Mouse (Mus musculus) adrenal gland (tissue): ENCODE data around the gene Brca2.
"Not testable (repeated sequence)": the region's sequence is repeated elsewhere in the genome, so short reads cannot be mapped to it uniquely, and the experiment has no call there.

Source experiments
- intact Hi-C: fragments of 180-260 bp; cut with DNase I; formaldehyde crosslinking; loops from one replicate; pipeline ENCODE4 v1.15.1; 2025
- long read RNA-seq, 2 experiments: library from polyadenylated mRNA; unstranded; transcript quantifications; one replicate each; pipeline ENCODE4 v2.0.0; 2020; ENCODE audit warnings: borderline replicate concordance in 1 of 2; ENCODE audit not compliant: insufficient replicate concordance in 1 of 2

The Brca2 gene
- long read RNA-seq, experiment 1, partial matches to known transcripts = 1 of 1 reads
- long read RNA-seq, experiment 1, other reads (novel, unspliced or antisense) = 0 of 1 reads
- long read RNA-seq, experiment 2, partial matches to known transcripts = 0 of 1 reads
- long read RNA-seq, experiment 2, other reads (novel, unspliced or antisense) = 1 of 1 reads

- intact Hi-C loops = loop anchor here (2.0 to 5.0 kb wide), 2 partner anchors 70 to 143 kb away; no protein-coding TSS in a partner anchor
These were observed at the start of gene Brca2 for GRCm38 (mm10) chr5:150521937-150522866. TSS of gene Brca2 (plus strand) at chr5:150522630.

DNA sequence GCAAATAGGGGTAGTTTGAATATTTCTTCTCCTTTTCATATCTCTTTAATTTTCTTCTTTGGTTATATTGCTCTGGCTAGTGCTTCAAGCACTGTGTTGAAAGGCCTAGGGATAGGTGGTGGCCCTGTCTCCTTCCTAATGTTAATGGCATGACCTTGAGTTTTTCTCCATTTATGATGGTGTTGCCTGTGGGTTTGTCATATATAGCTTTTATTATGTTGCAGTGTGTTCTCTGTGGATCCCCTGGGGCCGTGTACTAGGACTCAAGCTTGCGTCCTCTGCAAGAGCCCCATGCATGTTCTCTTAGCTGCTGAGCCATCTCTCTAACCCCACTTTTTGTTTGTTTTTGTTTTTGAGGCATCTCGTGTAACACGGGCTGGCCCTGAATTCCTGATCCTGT, 45.1 kb upstream of the Brca2 start:
- intact Hi-C loops = no loop called here

DNA sequence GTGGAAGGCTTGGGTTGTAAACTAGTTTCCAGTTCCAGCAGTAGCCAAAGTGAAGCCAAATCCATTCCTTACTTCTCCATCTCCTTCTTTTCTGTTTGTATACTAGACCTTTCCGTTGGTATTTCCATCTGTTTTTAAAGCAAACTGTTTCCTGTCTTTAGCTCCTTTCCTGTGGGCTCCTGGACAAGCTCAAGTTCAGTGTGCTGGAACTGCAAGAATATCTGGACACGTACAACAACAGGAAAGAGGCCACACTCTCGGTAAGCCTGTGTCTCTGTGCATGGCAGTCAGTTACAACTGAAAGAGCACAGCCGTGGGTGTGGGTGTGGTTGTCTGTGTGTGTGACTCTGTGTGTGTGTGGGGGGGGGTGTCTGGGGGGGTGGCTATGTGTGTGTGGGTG, 43.8 kb upstream of the Brca2 start:
- intact Hi-C loops = no loop called here

DNA sequence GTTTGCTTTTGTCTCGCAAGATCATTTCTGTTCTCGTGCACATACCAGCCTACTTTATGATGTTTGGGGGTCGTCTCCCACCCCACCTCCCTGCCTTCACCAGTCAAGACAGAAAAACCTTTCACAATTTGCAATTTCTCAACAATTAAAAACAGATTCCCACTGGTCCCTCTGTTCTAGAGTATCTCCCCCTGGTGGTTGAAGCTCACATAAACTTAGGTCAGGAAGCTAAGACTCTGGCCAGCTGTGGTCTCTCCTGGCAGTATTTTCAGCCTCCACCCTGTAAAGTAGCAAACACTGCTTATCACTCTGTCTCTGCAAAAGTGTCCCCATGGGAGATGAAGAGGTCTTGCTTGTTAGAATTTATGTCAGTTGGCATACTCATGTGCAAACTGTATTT, 37.2 kb upstream of the Brca2 start:
- intact Hi-C loops = loop anchor here (2.0 kb wide), 1 partner anchor 44 kb away; no protein-coding TSS in a partner anchor

GRCm38 (mm10) chr5:150490285-150490684, 32.1 kb upstream of the Brca2 start:
- intact Hi-C loops = no loop called here

- intact Hi-C loops = no loop called here
These were observed 31.6 kb upstream of the Brca2 start for GRCm38 (mm10) chr5:150490821-150491220.

GRCm38 (mm10) chr5:150491573-150492173, 30.8 kb upstream of the Brca2 start:
- intact Hi-C loops = not testable (repeated sequence)

GRCm38 (mm10) chr5:150495792-150496191, 26.6 kb upstream of the Brca2 start:
- intact Hi-C loops = no loop called here

- intact Hi-C loops = no loop called here
These were observed 11.8 kb upstream of the Brca2 start for GRCm38 (mm10) chr5:150510451-150511225.

DNA sequence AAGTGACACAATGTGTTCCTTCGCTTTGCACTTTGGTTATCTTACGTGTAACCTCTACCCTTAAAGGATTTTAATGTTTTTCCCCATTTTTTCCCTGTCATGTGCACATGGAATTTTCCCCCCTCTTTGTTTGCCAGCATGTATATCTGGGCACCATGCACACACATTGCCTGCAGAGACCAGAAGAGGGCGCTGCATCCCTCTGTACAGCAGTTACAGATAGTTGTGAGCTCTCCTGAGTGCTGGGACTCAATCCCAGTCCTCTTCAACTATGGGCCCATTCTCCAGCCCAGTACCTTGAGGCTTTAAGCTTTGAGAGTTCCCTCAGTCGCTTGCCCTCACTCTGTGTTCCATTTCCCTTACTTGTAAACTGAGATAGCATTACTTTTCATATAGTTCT, 9.2 kb upstream of the Brca2 start:
- intact Hi-C loops = no loop called here

DNA sequence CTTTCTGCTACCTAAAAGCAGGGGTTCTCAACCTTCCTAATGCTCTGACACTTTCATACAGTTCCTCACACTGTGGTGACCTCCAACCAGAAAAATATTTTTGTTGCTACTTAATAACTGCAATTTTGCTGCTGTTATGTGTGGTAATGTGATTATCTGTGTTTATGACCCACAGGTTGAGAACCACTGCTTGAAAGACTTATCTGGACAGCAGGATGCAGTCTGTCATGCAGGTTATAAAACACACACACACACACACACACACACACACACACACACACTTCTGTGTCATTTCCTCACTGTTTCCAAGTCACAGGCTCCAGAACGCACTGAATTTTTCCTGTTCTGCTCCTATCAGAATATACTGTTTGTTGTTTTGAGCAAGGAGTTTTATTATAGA, 8.4 kb upstream of the Brca2 start:
- intact Hi-C loops = no loop called here

- intact Hi-C loops = no loop called here
These were observed 4.4 kb upstream of the Brca2 start, which contains the start of gene Zar1l for GRCm38 (mm10) chr5:150518064-150518463. TSS of gene Zar1l (minus strand) at chr5:150518164.

DNA sequence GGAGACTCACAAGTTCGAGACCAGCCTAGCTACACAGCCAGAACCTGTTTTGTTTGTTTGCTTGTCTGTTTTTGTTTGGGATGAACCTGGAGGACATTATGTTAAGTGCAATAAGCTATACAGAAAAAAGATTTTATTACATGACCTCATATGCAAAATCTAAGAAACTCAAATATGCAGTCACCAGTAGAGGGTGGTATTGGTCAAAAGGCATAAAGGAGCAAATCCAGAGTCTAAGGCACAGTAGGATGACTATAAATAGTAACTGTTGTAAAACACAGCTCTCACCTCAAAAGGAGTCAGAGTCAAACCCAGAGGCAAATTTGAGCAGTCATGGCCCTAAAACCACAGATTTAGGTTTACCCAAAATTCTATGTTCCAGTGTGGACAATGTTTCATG, 2.9 kb upstream of the Brca2 start:
- intact Hi-C loops = no loop called here

GRCm38 (mm10) chr5:150522867-150523234, 421 bp downstream of the Brca2 start:
- intact Hi-C loops = loop anchor here (2.0 to 5.0 kb wide), 2 partner anchors 69 to 142 kb away; no protein-coding TSS in a partner anchor

- intact Hi-C loops = no loop called here
These were observed 2.8 kb downstream of the Brca2 start for GRCm38 (mm10) chr5:150525239-150525638.

DNA sequence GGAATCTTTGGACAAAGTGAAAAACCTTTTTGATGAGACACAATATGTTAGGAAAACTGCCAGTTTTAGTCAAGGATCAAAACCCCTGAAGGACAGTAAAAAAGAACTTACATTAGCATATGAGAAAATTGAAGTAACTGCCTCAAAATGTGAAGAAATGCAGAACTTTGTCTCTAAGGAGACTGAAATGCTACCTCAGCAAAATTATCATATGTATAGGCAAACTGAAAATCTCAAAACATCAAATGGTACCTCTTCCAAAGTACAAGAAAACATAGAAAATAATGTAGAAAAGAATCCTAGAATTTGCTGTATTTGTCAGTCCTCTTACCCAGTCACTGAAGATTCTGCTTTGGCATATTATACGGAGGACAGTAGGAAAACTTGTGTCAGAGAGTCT, 18.9 kb downstream of the Brca2 start:
- intact Hi-C loops = no loop called here

DNA sequence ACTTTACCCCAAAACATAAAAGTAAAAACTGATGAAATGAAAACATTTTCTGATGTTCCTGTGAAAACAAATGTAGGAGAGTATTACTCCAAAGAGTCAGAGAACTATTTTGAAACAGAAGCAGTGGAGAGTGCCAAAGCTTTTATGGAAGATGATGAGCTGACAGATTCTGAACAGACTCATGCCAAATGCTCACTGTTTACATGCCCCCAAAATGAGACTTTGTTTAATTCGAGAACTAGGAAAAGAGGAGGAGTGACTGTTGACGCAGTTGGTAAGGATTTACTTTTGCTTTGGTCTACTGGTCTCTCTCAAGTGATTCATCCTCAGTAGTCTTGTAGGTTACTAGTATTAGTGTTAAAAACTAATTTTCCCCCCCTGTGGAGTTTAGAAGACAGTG, 20.8 kb downstream of the Brca2 start:
- intact Hi-C loops = no loop called here

GRCm38 (mm10) chr5:150551637-150552036, 29.2 kb downstream of the Brca2 start:
- intact Hi-C loops = no loop called here

- intact Hi-C loops = no loop called here
These were observed 37.2 kb downstream of the Brca2 start for GRCm38 (mm10) chr5:150559519-150560103.

- intact Hi-C loops = no loop called here
These were observed 38.4 kb downstream of the Brca2 start for GRCm38 (mm10) chr5:150560851-150561250.

- intact Hi-C loops = no loop called here
These were observed 38.9 kb downstream of the Brca2 start for GRCm38 (mm10) chr5:150561376-150561775.
